Mouse (Mus musculus): ENCODE results near the gene Ankmy1. TPM values are rescaled to one million over a fixed set of nuclear protein-coding genes. Genes with fewer than 3 reads are reported as not detected.

The Ankmy1 gene
- polyA plus RNA-seq, 1 experiment from 2014 or later: 0.68 TPM

DNA sequence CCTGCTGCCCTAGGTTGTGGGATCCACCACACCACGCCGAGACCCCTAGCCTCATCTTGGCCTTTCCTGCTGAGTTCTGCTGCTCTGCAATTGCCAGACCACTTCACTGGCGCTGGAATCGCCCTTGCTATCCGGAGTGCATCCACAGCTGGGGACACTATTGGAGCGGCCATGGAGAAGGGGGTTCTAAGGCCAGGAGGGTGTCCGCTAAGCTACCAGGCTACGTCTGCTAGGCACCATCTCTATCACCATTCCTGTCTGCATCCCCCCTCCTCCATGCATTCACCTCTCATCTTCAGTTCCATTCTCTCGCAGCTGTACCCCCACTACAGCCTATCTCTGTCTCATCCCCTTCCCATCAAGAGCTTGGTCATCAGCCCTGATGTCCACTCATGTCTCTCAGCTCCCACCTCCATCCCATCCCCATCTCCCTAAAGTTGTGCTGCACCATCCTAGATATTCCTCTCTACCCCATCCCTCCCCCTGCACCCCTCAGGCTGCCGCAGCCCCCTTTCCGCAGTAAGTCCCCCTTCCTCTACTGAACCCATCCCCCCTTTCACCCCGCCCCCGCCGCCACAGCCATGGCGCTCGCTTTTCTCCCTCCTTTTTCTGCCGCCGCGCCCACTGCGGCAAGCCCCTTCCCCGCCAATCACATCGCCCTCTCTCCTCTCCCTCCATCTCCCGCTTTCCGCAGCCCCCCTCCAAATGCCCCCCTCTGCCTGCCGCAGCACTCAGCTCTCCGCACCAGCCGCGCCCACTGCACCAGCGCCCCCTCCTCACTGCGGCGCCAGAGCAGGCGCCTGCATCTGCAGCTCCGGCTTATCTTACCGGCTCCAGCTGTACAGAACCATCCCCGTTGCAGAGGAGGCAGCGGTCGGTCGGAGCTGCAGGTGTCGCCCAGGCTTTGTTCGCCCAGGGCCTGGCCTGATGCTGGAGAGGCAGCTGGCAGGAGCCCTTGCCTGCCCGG, 54.5 kb downstream of the Ankmy1 start:
- Histone ChIP-seq H3K4me1 (ENCODE audit: control insufficient read depth, insufficient read depth, low read length) (peaks cover 18% of the 10 kb centered on the region; the same call in 1 of the 2 replicates), H3K4me3 (ENCODE audit: low read depth, low read length) (peak overlapping the region; percentile 39), H3K4me2 (ENCODE audit: low read depth, low read length) (peak overlapping the region; percentile 63), H3K9ac (ENCODE audit: low read depth, low read length) (peak overlapping the region; percentile 41), H3K27me3 (replicated peaks; ENCODE audit: control insufficient read depth, insufficient read depth, low read length) (no peaks in the 10 kb centered on the region), H3K36me3 (ENCODE audit: control insufficient read depth, insufficient read depth, low read length) (peaks cover 1% of the 10 kb centered on the region; the same call in 1 of the 2 replicates), H3K27ac (replicated peaks; ENCODE audit: low read depth, low read length) (peak overlapping the region; percentile 10; the same call in 1 of the 2 replicates), H3K9me3 (ENCODE audit: control insufficient read depth, low read length) (no peaks in the 10 kb centered on the region)
- ATAC-seq (ENCODE audit: low read depth) (peak; percentile 68), DNase-seq (ENCODE audit: low spot score) (peak; percentile 69)
- 13% methylated on average over 41 of the region's 41 CpGs for WGBS

DNA sequence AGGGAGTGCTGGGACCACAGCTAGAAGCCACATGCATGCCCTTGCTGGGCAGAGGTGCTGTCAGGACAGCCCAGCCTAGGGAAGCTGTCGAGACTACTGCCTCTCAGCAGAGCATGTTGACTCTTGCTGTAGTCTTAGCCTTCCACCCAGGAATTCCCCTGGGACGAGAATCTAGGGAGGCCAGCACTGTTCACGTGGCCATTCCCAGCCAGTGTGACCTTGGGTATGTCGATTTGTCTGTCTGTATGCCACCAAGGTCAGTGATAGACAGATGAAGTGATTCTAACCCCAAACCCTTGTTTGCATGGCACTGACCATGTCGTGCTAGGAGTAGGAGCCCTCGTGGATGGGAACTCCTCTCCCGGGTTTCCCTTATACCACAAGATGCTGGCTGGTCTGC, 56.8 kb downstream of the Ankmy1 start:
- ATAC-seq (ENCODE audit: low read depth): no peak
- no peak for DNase-seq (ENCODE audit: low spot score)
- Histone ChIP-seq H3K9me3 (ENCODE audit: control insufficient read depth, low read length) (no peaks in the 10 kb centered on the region), H3K9ac (ENCODE audit: low read depth, low read length) (no peak overlapping the region), H3K4me3 (ENCODE audit: low read depth, low read length) (no peak overlapping the region), H3K4me1 (ENCODE audit: control insufficient read depth, insufficient read depth, low read length) (peaks cover 18% of the 10 kb centered on the region; the same call in 1 of the 2 replicates), H3K27ac (replicated peaks; ENCODE audit: low read depth, low read length) (no peak overlapping the region), H3K4me2 (ENCODE audit: low read depth, low read length) (no peak overlapping the region), H3K36me3 (ENCODE audit: control insufficient read depth, insufficient read depth, low read length) (no peaks in the 10 kb centered on the region), H3K27me3 (replicated peaks; ENCODE audit: control insufficient read depth, insufficient read depth, low read length) (no peaks in the 10 kb centered on the region)
- 71% methylated on average over 7 of the region's 7 CpGs for WGBS

DNA sequence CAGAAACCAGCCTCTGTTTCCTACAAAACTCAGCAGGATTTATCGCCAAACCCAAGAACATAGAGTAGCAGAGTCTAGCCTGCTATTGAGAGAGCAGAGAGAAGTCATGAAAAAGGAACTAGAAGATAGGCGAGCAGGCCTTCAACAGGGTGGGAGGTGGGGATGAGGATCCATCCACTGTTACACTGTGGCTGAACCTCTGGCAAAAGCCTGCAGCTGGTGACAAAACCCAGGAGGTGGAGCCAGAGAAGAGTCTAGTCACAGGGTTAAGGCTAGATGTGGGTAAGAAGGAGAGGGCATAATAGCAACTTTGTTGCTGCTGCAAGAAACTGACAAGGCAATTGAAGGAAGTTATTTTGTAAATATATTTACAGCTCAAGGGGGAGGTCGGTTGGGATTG, 61.3 kb downstream of the Ankmy1 start:
- Histone ChIP-seq H3K9me3 (ENCODE audit: control insufficient read depth, low read length) (no peaks in the 10 kb centered on the region), H3K27ac (replicated peaks; ENCODE audit: low read depth, low read length) (no peak overlapping the region), H3K27me3 (replicated peaks; ENCODE audit: control insufficient read depth, insufficient read depth, low read length) (no peaks in the 10 kb centered on the region), H3K36me3 (ENCODE audit: control insufficient read depth, insufficient read depth, low read length) (no peaks in the 10 kb centered on the region; the same call in 1 of the 2 replicates), H3K9ac (ENCODE audit: low read depth, low read length) (no peak overlapping the region), H3K4me1 (ENCODE audit: control insufficient read depth, insufficient read depth, low read length) (0 out of 2 replicates have a peak, but pooled peaks cover 6% of the 10 kb centered on the region), H3K4me3 (ENCODE audit: low read depth, low read length) (no peak overlapping the region), H3K4me2 (ENCODE audit: low read depth, low read length) (no peak overlapping the region)
- 65% methylated on average over 3 of the region's 3 CpGs for WGBS
- DNase-seq (ENCODE audit: low spot score) (no peak), ATAC-seq (ENCODE audit: low read depth) (no peak)

DNA sequence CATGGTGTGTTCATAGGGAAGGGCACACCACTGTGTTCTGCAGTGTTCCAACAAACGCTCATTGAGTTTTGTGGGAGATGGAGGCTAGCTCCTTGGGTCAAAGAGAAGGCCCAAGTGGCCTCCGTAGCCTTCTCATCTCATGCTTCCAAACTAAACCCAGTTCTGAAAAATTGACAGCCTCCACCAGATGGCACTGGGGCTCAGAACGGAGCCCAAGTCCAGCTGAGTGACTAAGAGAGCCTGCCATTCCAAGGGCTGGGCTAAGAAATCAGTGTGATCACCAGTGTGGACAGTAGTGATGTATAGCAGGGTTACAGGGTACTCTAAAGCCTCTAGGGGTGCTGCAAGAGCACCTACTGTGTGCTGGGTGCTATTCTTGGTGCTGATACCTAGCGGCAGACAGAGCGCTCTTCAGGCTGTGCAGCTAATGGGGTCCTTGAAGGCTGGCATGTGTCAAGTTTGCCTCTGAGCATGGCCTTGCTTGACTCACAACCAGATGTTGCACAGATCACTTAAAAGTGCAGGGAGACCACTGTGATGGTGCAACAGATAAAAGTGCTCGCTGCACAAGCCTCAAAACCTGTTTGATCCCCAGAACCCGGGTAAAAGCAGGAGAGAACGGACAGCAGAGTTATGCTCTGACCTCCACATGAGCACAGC, 62.3 kb downstream of the Ankmy1 start:
- DNase-seq (ENCODE audit: low spot score) (no peak), ATAC-seq (ENCODE audit: low read depth) (no peak)
- Histone ChIP-seq H3K4me1 (ENCODE audit: control insufficient read depth, insufficient read depth, low read length) (0 out of 2 replicates have a peak, but pooled peaks cover 6% of the 10 kb centered on the region), H3K4me3 (ENCODE audit: low read depth, low read length) (no peak overlapping the region), H3K9me3 (ENCODE audit: control insufficient read depth, low read length) (no peaks in the 10 kb centered on the region), H3K9ac (ENCODE audit: low read depth, low read length) (no peak overlapping the region), H3K4me2 (ENCODE audit: low read depth, low read length) (no peak overlapping the region), H3K36me3 (ENCODE audit: control insufficient read depth, insufficient read depth, low read length) (peaks cover 3% of the 10 kb centered on the region; the same call in 1 of the 2 replicates), H3K27me3 (replicated peaks; ENCODE audit: control insufficient read depth, insufficient read depth, low read length) (no peaks in the 10 kb centered on the region), H3K27ac (replicated peaks; ENCODE audit: low read depth, low read length) (no peak overlapping the region)
- WGBS: 83% methylated on average over 8 of the region's 8 CpGs

DNA sequence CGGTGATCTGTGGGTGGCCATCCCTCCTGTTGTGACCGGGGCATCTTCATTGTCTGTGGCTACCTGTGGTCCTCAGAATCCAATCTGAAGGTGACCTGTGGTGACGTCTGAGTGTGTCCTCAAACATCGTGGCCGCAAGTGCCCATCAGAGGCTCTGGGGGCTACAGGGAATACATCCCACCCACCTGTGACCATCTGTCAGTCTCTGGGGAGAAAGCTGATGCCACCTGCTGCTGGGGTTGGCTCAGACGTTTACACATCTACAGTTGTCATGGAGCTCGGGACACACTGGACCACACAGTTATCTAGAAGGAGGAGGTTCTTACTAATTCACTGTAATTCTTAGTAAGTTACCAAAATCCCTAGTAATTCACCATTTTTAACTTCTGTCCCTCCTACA, 63.5 kb downstream of the Ankmy1 start:
- no peak for ATAC-seq (ENCODE audit: low read depth)
- no peaks in the 10 kb centered on the region for H3K9me3 ChIP-seq (ENCODE audit: control insufficient read depth, low read length)
- H3K4me1 ChIP-seq (ENCODE audit: control insufficient read depth, insufficient read depth, low read length): 0 out of 2 replicates have a peak, but pooled peaks cover 6% of the 10 kb centered on the region
- no peaks in the 10 kb centered on the region for H3K27me3 ChIP-seq (replicated peaks; ENCODE audit: control insufficient read depth, insufficient read depth, low read length)
- H3K4me2 ChIP-seq (ENCODE audit: low read depth, low read length): no peak overlapping the region
- no peak overlapping the region for H3K9ac ChIP-seq (ENCODE audit: low read depth, low read length)
- 76% methylated on average over 7 of the region's 7 CpGs for WGBS
- H3K36me3 ChIP-seq (ENCODE audit: control insufficient read depth, insufficient read depth, low read length): peaks cover 7% of the 10 kb centered on the region; the same call in 1 of the 2 replicates
- no peak overlapping the region for H3K4me3 ChIP-seq (ENCODE audit: low read depth, low read length)
- DNase-seq (ENCODE audit: low spot score): no peak
- H3K27ac ChIP-seq (replicated peaks; ENCODE audit: low read depth, low read length): no peak overlapping the region

DNA sequence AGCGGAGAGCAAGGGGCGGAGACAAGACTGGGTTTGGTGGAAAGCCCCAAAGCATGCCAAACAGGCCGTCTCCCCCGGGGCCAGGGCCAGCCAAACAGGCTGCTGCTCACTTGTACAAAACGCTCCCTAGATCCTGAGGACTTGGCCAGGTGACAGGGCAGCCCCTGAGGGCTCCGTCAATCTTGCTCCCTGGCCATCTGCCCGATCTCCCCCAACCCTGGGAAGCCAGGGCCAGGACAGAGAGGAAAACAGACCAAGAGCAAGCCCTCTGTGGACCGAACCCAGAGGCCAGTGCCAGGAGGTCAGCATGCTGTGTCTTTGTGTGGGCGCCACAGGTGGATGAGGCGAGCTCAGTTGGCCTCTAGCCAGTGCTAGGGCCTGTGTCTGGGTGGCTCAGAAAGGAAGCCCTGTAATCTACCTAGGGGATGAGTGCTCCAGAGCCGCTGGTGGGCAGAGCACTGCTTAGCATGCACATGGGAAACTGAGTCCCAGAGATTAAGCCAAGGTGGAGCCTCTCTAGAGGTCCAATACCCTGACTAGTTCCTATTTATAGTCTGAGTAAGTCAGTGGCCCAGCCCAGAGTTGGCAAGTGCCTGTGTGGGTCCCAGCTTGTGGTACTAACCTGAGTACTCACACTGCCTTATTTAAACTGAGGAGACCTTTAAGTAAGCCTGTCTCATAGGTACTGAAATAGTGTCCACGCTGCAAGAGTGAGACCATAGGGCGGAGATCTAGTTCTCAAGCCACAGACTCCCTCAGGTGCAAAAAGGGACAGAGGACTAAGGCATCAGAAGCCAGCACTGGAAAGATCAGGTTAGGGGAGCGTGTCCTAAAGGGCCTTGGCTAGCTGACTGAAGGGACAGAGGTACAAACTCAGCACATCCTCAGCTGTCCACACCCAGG, 64.5 kb downstream of the Ankmy1 start:
- Histone ChIP-seq H3K9me3 (ENCODE audit: control insufficient read depth, low read length) (no peaks in the 10 kb centered on the region), H3K36me3 (ENCODE audit: control insufficient read depth, insufficient read depth, low read length) (peaks cover 7% of the 10 kb centered on the region; the same call in 1 of the 2 replicates), H3K4me2 (ENCODE audit: low read depth, low read length) (no peak overlapping the region), H3K27me3 (replicated peaks; ENCODE audit: control insufficient read depth, insufficient read depth, low read length) (no peaks in the 10 kb centered on the region), H3K9ac (ENCODE audit: low read depth, low read length) (no peak overlapping the region), H3K27ac (replicated peaks; ENCODE audit: low read depth, low read length) (no peak overlapping the region), H3K4me3 (ENCODE audit: low read depth, low read length) (no peak overlapping the region), H3K4me1 (ENCODE audit: control insufficient read depth, insufficient read depth, low read length) (peaks cover 14% of the 10 kb centered on the region)
- WGBS: 63% methylated on average over 13 of the region's 14 CpGs
- DNase-seq (ENCODE audit: low spot score) (peak; percentile 57), ATAC-seq (ENCODE audit: low read depth) (0 out of 2 replicates have a peak, but pooled peaks have one; percentile 10)

DNA sequence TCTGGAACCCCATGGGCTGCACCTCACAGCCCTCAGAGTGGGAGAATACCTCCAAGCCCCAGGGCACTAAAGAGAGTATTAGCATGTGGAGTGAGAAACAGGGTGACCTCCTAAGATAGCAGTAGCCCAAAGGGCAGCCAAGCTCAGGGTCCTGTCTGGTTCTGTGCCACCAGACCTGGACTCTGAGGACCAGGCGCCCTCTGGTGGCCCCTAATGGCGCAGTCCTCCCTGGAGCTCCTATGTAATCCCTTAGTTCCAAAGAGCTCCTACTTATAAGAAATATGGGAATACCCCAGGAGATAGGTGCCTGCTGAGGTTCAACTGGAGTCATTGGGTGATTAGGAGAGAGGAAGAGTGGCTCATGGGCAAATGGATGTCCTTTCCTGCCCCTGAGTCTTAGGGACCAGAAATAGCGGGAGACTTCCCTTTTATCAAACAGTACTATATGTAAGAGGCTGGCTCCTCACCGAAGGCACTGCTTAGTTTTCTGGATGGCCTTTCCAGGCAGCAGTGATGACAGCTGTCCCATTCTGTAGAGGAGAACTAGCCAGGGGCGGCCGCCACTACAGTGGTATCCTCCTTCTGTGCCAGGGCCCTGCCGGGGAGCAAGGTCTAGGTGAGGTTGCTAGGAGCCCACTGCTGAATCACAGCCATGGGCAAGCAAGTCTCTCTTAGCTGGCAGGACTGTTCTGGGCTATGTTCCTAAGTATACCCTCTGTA, 68.6 kb downstream of the Ankmy1 start:
- DNase-seq (ENCODE audit: low spot score) (peak; percentile 85), ATAC-seq (ENCODE audit: low read depth) (no peak)
- Histone ChIP-seq H3K4me2 (ENCODE audit: low read depth, low read length) (peak overlapping the region; percentile 71), H3K9ac (ENCODE audit: low read depth, low read length) (peak overlapping the region; percentile 94), H3K9me3 (ENCODE audit: control insufficient read depth, low read length) (no peaks in the 10 kb centered on the region), H3K4me3 (ENCODE audit: low read depth, low read length) (peak overlapping the region; percentile 90; the same call in 1 of the 2 replicates), H3K4me1 (ENCODE audit: control insufficient read depth, insufficient read depth, low read length) (peaks cover 22% of the 10 kb centered on the region), H3K27ac (replicated peaks; ENCODE audit: low read depth, low read length) (no peak overlapping the region), H3K36me3 (ENCODE audit: control insufficient read depth, insufficient read depth, low read length) (peaks cover 7% of the 10 kb centered on the region; the same call in 1 of the 2 replicates), H3K27me3 (replicated peaks; ENCODE audit: control insufficient read depth, insufficient read depth, low read length) (no peaks in the 10 kb centered on the region)
- 68% methylated on average over 7 of the region's 7 CpGs for WGBS

All from embryonic facial prominence, embryonic 14.5 days (tissue).